Mouse (Mus musculus): ENCODE results near the gene Brpf3.

The Brpf3 gene

DNA sequence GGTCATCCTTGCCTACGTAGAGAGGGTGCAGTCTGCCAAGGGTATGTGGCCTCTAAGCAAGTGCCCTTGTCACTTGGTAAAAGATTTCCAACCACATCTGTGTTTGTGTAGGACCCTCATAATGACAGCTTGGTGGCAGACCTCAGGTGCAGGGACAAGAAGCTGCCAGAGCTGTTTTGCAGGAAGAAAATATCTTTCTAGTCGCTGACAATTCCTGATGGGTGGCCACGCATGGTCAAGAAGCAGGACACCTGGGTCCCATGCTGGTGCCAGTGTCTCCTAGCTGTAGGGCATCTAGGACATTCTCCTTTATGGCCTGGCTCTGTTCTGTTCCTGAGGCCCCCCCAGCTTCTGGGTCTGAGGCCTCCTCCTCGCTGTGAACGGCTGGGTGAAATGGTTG lies 75.4 kb downstream of the Brpf3 start:
- no peak for DNase-seq

GRCm38 (mm10) chr17:28876821-28877220 lies 75.9 kb downstream of the Brpf3 start:
- DNase-seq = no peak

GRCm38 (mm10) chr17:28879931-28880391 lies 79.1 kb downstream of the Brpf3 start:
- peak; percentile 82 for DNase-seq

DNA sequence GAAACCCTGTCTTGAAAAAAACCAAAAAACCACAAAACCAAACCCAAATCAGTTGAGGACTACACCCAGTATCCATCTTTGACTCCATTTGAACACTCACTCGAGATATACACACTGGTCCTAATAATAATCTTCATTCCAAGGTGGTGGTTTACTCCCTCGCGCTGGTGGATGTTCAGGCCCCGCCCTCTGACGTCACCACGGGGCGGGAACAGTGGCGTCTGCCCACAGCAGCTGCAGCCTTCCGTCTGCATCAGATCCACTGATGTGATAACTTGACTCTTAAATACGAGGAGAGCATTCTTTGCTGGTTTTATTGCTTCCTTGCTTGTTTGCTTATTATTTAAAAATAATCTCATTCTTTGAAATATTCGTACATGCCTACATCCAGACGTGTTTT lies 81.4 kb downstream of the Brpf3 start:
- DNase-seq = peak; percentile 58

GRCm38 (mm10) chr17:28882810-28883209 lies 81.9 kb downstream of the Brpf3 start:
- DNase-seq = no peak

DNA sequence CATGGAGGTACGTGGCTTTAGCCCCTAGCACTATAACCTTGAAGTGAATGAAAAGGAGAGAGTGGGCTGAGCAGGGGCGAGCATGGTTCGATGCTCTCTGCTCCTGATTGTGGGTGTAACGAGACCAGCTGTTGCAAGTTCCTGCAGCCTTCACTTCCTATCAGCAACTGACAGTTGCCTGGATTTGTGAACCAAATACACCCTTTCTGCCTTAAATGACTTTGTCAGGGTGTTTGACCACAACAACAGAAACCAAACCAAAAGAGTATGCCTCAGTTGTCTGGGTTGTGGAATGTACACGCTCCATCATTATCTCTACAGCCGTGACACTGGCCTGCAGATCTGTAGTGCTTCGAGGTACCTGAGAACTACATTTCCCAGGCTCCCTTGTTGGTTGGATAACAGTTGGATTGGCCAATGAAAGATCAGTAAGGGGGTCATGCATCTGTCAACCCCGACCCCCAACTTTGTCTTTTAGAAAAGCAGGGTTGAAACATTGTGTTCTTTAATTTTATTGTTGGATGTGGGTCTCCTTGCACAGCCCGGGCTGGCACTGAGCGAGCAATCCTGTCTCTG lies 83.1 kb downstream of the Brpf3 start:
- DNase-seq = no peak

GRCm38 (mm10) chr17:28885231-28885630 lies 84.3 kb downstream of the Brpf3 start:
- DNase-seq = no peak

- no peak for DNase-seq
Measured at GRCm38 (mm10) chr17:28886266-28886665, 85.4 kb downstream of the Brpf3 start.
